Mouse (Mus musculus): Measurements from ENCODE around the gene Chst5. TPM values are rescaled to one million over a fixed set of nuclear protein-coding genes. Genes with fewer than 3 reads are reported as not detected.

Chst5 gene
- not detected for polyA plus RNA-seq (2014; fragmentation: Illumina TruSeq; extraction: RNeasy Lipid Tissue Mini Kit (QIAGEN cat#74804); ENCODE audit: low read depth, low replicate concordance)

GRCm38 (mm10) chr8:111909621-111910450 is at the start of gene Chst5:
TSS of gene Chst5 (minus strand) at chr8:111910447.

GRCm38 (mm10) chr8:111940171-111941100 is 30.2 kb upstream of the Chst5 start, which contains the start of gene Gabarapl2:
TSS of gene Gabarapl2 (plus strand) at chr8:111940703.

GRCm38 (mm10) chr8:111933348-111934076 is 23.3 kb upstream of the Chst5 start, which contains the start of gene Tmem231:
TSS of gene Tmem231 (minus strand) at chr8:111933881.

GRCm38 (mm10) chr8:111876355-111876948 is 33.8 kb downstream of the Chst5 start, which contains the start of gene Tmem170:
TSS of gene Tmem170 (minus strand) at chr8:111876750.

GRCm38 (mm10) chr8:111853861-111854501 is 56.3 kb downstream of the Chst5 start, which contains the start of gene Cfdp1:
TSS of gene Cfdp1 (minus strand) at chr8:111854291.

Other genes with a start within 250 kb of the Chst5 start
- gene Ctrb1, start 219.4 kb downstream of the Chst5 start, polyA plus RNA-seq (2014; fragmentation: Illumina TruSeq; extraction: RNeasy Lipid Tissue Mini Kit (QIAGEN cat#74804); ENCODE audit: low read depth, low replicate concordance): not detected
- 0.40 TPM for gene Bcar1, start 166.6 kb downstream of the Chst5 start, polyA plus RNA-seq (2014; fragmentation: Illumina TruSeq; extraction: RNeasy Lipid Tissue Mini Kit (QIAGEN cat#74804); ENCODE audit: low read depth, low replicate concordance)
- gene Cfdp1, start 56.2 kb downstream of the Chst5 start, polyA plus RNA-seq (2014; fragmentation: Illumina TruSeq; extraction: RNeasy Lipid Tissue Mini Kit (QIAGEN cat#74804); ENCODE audit: low read depth, low replicate concordance): 158 TPM
- gene Tmem170, start 33.7 kb downstream of the Chst5 start, polyA plus RNA-seq (2014; fragmentation: Illumina TruSeq; extraction: RNeasy Lipid Tissue Mini Kit (QIAGEN cat#74804); ENCODE audit: low read depth, low replicate concordance): 23.0 TPM
- gene Tmem231, start 23.4 kb upstream of the Chst5 start, polyA plus RNA-seq (2014; fragmentation: Illumina TruSeq; extraction: RNeasy Lipid Tissue Mini Kit (QIAGEN cat#74804); ENCODE audit: low read depth, low replicate concordance): 4.5 TPM
- 182 TPM for gene Gabarapl2, start 30.3 kb upstream of the Chst5 start, polyA plus RNA-seq (2014; fragmentation: Illumina TruSeq; extraction: RNeasy Lipid Tissue Mini Kit (QIAGEN cat#74804); ENCODE audit: low read depth, low replicate concordance)
- gene Adat1, start 81.9 kb upstream of the Chst5 start, polyA plus RNA-seq (2014; fragmentation: Illumina TruSeq; extraction: RNeasy Lipid Tissue Mini Kit (QIAGEN cat#74804); ENCODE audit: low read depth, low replicate concordance): 1.6 TPM
- gene Kars, start 100.9 kb upstream of the Chst5 start, polyA plus RNA-seq (2014; fragmentation: Illumina TruSeq; extraction: RNeasy Lipid Tissue Mini Kit (QIAGEN cat#74804); ENCODE audit: low read depth, low replicate concordance): 27.5 TPM
- 26.5 TPM for gene Terf2ip, start 101.0 kb upstream of the Chst5 start, polyA plus RNA-seq (2014; fragmentation: Illumina TruSeq; extraction: RNeasy Lipid Tissue Mini Kit (QIAGEN cat#74804); ENCODE audit: low read depth, low replicate concordance)
- gene Gm6793, start 104.6 kb upstream of the Chst5 start, polyA plus RNA-seq (2014; fragmentation: Illumina TruSeq; extraction: RNeasy Lipid Tissue Mini Kit (QIAGEN cat#74804); ENCODE audit: low read depth, low replicate concordance): not detected

Data from kidney, adult 10 weeks (tissue).